Mouse (Mus musculus) kidney, embryonic 15.5 days (tissue): Measurements from ENCODE around the gene Zfp954. TPM values are rescaled to one million over a fixed set of nuclear protein-coding genes. Genes with fewer than 3 reads are reported as not detected.
A peak's percentile ranks its signal among the peaks of the same experiment; 100 is the strongest.
"Not testable (repeated sequence)": the region's sequence is repeated elsewhere in the genome, so short reads cannot be mapped to it uniquely, and the experiment has no call there.

Experiments used
- ATAC-seq: fragments of 200-750 bp; cut with Nextera tagmentation; replicated peaks from 2 replicates; pipeline ENCODE4 v1.8.0; 2017; ENCODE audit warnings: moderate TSS enrichment; ENCODE audit not compliant: low FRiP score
- H3K27ac ChIP-seq: fragments of 300-500 bp; sonication (generic); 2 replicates; pipeline ENCODE4 v1.5.1; 2015; ENCODE audit warnings: mild to moderate bottlenecking, inconsistent platforms
- H3K27me3 ChIP-seq: fragments of 300-500 bp; sonication (generic); 2 replicates; pipeline ENCODE4 v1.6.1; 2015; ENCODE audit warnings: inconsistent platforms
- H3K36me3 ChIP-seq: fragments of 300-500 bp; sonication (generic); 2 replicates; pipeline ENCODE4 v1.6.1; 2015; ENCODE audit warnings: inconsistent platforms
- H3K4me1 ChIP-seq: fragments of 300-500 bp; sonication (generic); 2 replicates; pipeline ENCODE4 v1.6.1; 2015; ENCODE audit warnings: inconsistent platforms
- H3K4me2 ChIP-seq: fragments of 300-500 bp; sonication (generic); 2 replicates; pipeline ENCODE4 v1.6.1; 2015; ENCODE audit warnings: moderate library complexity, mild to moderate bottlenecking, inconsistent platforms
- H3K4me3 ChIP-seq: fragments of 300-500 bp; sonication (generic); replicated peaks from 2 replicates; pipeline ENCODE4 v1.5.1; 2015; ENCODE audit warnings: mild to moderate bottlenecking, inconsistent platforms
- H3K9ac ChIP-seq: fragments of 300-500 bp; sonication (generic); 2 replicates; pipeline ENCODE4 v1.6.1; 2015; ENCODE audit warnings: mild to moderate bottlenecking, inconsistent platforms
- H3K9me3 ChIP-seq: fragments of 300-500 bp; sonication (generic); replicated peaks from 2 replicates; pipeline ENCODE4 v1.6.1; 2016; ENCODE audit warnings: inconsistent platforms
- WGBS: fragments of 180-500 bp; shearing (Covaris S2); methylation state at CpG from one replicate; pipeline ENCODE4 v1.1.7; 2015; ENCODE audit warnings: mixed read lengths; 5-methylcytosine and 5-hydroxymethylcytosine counted together
- polyA plus RNA-seq: library from polyadenylated mRNA; unstranded; fragments of >200 nt; fragmentation: Nextera tagmentation; extraction: Ambion mirVana; gene quantifications from 2 replicates; pipeline ENCODE4 v1.2.1, GENCODE M21; 2015

Gene Zfp954
- polyA plus RNA-seq, result 12.0 and 12.6 TPM in 2 replicates

DNA sequence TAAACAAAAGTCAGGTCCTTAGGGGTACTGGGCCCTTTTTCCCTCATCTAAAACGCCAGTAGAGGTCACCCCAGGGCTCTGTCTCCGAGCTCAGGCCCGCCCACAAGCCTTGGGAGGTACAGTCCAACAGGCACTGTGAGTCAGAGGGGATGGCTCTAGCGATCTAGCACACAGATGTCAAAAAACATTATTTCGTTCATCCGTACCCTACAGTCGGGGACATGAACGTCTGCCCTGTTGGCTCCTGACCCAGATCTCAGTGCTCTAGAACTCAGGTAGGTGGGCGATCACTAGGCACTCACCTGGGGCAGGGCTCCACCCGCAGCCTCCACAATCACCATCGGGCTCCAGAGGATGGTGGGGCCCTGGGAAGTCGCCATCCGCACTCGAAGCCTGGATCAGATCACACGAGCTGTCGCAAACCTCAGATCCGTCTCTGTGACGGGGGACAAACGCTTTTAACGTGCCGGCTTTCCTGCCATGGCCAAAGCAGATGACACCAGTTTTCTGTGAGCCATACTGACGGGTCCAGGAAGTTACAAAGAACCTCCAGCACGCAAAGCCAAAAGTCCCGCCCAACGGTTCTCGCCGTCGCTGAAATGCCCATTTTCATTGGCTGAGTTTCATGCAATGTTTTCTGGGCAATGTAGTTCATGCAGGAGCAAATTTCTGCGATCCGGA lies at the start of gene Zfp954:
Gene Zfp954, minus strand, starts transcription at position 568 of the 681 bp plus-strand sequence.
- H3K36me3 ChIP-seq, result peaks cover 31% of the 10 kb centered on the region
- ATAC-seq, result peak; percentile 97
- H3K4me1 ChIP-seq, result peaks cover 10% of the 10 kb centered on the region; the same call in 1 of the 2 replicates
- peak within 1 kb of the TSS; percentile 68 for H3K4me2 ChIP-seq
- peak within 1 kb of the TSS; percentile 71 for H3K27ac ChIP-seq
- under 1% methylated on average over 30 of the region's 30 CpGs for WGBS
- no peaks in the 10 kb centered on the region for H3K27me3 ChIP-seq
- H3K4me3 ChIP-seq, result peak within 1 kb of the TSS; percentile 69
- H3K9ac ChIP-seq, result peak within 1 kb of the TSS; percentile 69
- no peaks in the 10 kb centered on the region for H3K9me3 ChIP-seq

- no peak overlapping the region for H3K9ac ChIP-seq
Measured at GRCm38 (mm10) chr7:7145991-7146608, 24.8 kb upstream of the Zfp954 start.

GRCm38 (mm10) chr7:7144215-7144614 lies 22.9 kb upstream of the Zfp954 start:
- Histone ChIP-seq H3K9ac (no peak overlapping the region), H3K4me3 (no peak overlapping the region), H3K4me2 (no peak overlapping the region), H3K9me3 (no peaks in the 10 kb centered on the region), H3K27me3 (no peaks in the 10 kb centered on the region), H3K4me1 (no peaks in the 10 kb centered on the region), H3K27ac (no peak overlapping the region), H3K36me3 (no peaks in the 10 kb centered on the region)
- WGBS, result 81% methylated on average over 1 of the region's 1 CpGs
- no peak for ATAC-seq

More at GRCm38 (mm10) chr7:7145991-7146608, 24.8 kb upstream of the Zfp954 start:
- H3K27ac ChIP-seq, result no peak overlapping the region
- no peak overlapping the region for H3K4me3 ChIP-seq
- no peaks in the 10 kb centered on the region for H3K27me3 ChIP-seq
- 92% methylated on average over 15 of the region's 15 CpGs for WGBS
- no peaks in the 10 kb centered on the region for H3K9me3 ChIP-seq
- no peak for ATAC-seq
- no peak overlapping the region for H3K4me2 ChIP-seq
- no peaks in the 10 kb centered on the region for H3K4me1 ChIP-seq
- H3K36me3 ChIP-seq, result no peaks in the 10 kb centered on the region

DNA sequence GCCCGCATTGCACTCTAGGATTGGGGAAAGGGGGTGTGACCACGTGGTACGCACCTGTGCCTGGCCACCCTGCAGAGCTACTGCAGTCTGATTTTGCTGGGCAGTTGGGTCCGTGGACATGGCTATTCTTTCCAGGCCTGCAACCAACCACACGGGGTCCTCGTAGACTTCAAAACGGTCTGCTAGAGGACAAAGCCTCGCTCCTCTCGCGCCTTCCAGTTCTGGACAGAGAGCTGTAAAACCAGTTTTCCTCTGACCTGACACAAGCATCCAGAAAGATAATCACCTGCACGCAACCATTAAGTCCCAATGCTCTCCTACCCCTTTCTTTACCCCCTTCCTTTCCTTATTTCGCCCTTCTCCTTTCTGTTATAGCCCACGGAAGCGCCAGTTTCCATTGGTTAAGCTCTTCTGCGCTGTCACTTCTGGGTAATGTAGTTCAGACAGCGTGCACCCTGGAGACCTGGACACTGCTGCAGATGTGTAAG lies 15.1 kb upstream of the Zfp954 start, which contains the start of gene Zfp773:
Gene Zfp773, minus strand, starts transcription at position 377 of the 488 bp plus-strand sequence.
- Histone ChIP-seq H3K4me2 (peak within 1 kb of the TSS; percentile 57), H3K27me3 (no peaks in the 10 kb centered on the region), H3K36me3 (no peaks in the 10 kb centered on the region), H3K9ac (peak within 1 kb of the TSS; percentile 44), H3K4me1 (no peaks in the 10 kb centered on the region), H3K9me3 (no peaks in the 10 kb centered on the region), H3K4me3 (peak within 1 kb of the TSS; percentile 53), H3K27ac (no peak within 1 kb of the TSS)
- WGBS, result 5% methylated on average over 16 of the region's 16 CpGs
- peak; percentile 99 for ATAC-seq

- Histone ChIP-seq H3K9ac (no peak overlapping the region), H3K27ac (no peak overlapping the region), H3K36me3 (no peaks in the 10 kb centered on the region), H3K4me3 (no peak overlapping the region), H3K9me3 (no peaks in the 10 kb centered on the region), H3K4me2 (no peak overlapping the region), H3K4me1 (no peaks in the 10 kb centered on the region), H3K27me3 (no peaks in the 10 kb centered on the region)
- no peak for ATAC-seq
- 86% methylated on average over 8 of the region's 8 CpGs for WGBS
Measured at GRCm38 (mm10) chr7:7132751-7133150, 11.5 kb upstream of the Zfp954 start.

GRCm38 (mm10) chr7:7130491-7131124 lies 9.3 kb upstream of the Zfp954 start:
- H3K9me3 ChIP-seq, H3K4me2 ChIP-seq, H3K4me3 ChIP-seq, H3K27ac ChIP-seq, H3K36me3 ChIP-seq, ATAC-seq, H3K9ac ChIP-seq, H3K4me1 ChIP-seq, H3K27me3 ChIP-seq: not testable (repeated sequence)
- WGBS, result 94% methylated on average over 15 of the region's 15 CpGs

DNA sequence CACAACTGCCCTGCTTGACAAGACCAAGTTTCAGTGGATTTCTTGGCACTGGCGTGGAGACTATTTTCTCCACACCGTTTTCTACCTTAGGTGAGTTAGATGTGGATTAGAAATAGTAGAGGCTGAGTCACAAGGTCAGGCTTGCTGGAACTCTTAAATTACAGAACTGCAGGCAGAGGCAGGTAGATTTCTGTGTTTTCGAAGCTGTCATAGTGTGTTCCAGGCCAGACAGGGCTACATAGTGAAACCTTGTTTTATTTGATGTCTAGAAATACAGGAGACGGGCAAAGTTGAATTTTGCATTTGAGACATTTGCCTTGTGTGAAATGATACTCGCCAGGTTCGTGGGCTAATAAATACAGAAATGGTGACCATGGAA lies 303 bp upstream of the Zfp954 start:
- H3K4me1 ChIP-seq, result peaks cover 10% of the 10 kb centered on the region; the same call in 1 of the 2 replicates
- H3K9me3 ChIP-seq, result no peaks in the 10 kb centered on the region
- H3K4me2 ChIP-seq, result peak overlapping the region; percentile 68
- peak overlapping the region; percentile 69; the same call in 1 of the 2 replicates for H3K9ac ChIP-seq
- no peaks in the 10 kb centered on the region for H3K27me3 ChIP-seq
- WGBS, result 56% methylated on average over 6 of the region's 6 CpGs
- H3K4me3 ChIP-seq, result peak overlapping the region; percentile 69
- peaks cover 25% of the 10 kb centered on the region for H3K36me3 ChIP-seq
- H3K27ac ChIP-seq, result no peak overlapping the region
- no peak for ATAC-seq

DNA sequence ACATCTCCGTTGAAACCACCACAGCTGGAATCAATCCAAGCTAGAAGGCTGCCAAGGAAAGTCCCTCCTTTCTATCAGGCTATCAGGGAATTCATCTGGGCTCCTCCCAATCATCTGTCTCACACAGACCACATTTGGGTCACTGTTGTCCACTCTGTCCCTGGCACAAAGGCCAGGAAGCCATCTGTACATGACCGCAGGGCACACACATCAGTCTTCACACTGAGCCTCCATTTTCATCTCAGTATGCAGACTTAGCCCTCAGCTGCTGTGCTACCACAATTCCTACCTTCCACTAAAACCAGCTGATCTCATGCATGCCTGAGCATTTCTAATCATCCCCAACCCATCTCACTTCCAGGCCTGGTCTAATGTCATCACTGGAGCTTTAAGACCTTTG lies 2.8 kb downstream of the Zfp954 start:
- H3K9me3 ChIP-seq, result no peaks in the 10 kb centered on the region
- H3K9ac ChIP-seq, result no peak overlapping the region
- H3K27ac ChIP-seq, result no peak overlapping the region
- H3K4me3 ChIP-seq, result no peak overlapping the region
- peaks cover 10% of the 10 kb centered on the region; the same call in 1 of the 2 replicates for H3K4me1 ChIP-seq
- 91% methylated on average over 2 of the region's 2 CpGs for WGBS
- no peaks in the 10 kb centered on the region for H3K27me3 ChIP-seq
- no peak for ATAC-seq
- no peak overlapping the region for H3K4me2 ChIP-seq
- H3K36me3 ChIP-seq, result peaks cover 55% of the 10 kb centered on the region

GRCm38 (mm10) chr7:7108501-7108900 lies 12.8 kb downstream of the Zfp954 start:
- ATAC-seq, result no peak
- H3K4me3 ChIP-seq, result no peak overlapping the region
- H3K4me1 ChIP-seq, result no peaks in the 10 kb centered on the region
- H3K4me2 ChIP-seq, result no peak overlapping the region
- H3K9me3 ChIP-seq, result no peaks in the 10 kb centered on the region
- 96% methylated on average over 7 of the region's 7 CpGs for WGBS
- H3K27me3 ChIP-seq, result no peaks in the 10 kb centered on the region
- no peak overlapping the region for H3K27ac ChIP-seq
- peaks cover 5% of the 10 kb centered on the region; the same call in 1 of the 2 replicates for H3K36me3 ChIP-seq
- H3K9ac ChIP-seq, result no peak overlapping the region

Other genes starting within 250 kb of the Zfp954 start
- 0.17 TPM in 1 of 2 replicates, not detected in the other for gene Aurkc, start 126.2 kb downstream of the Zfp954 start, polyA plus RNA-seq
- gene Zfp773, start 15.3 kb upstream of the Zfp954 start, polyA plus RNA-seq, result 1.6 and 2.0 TPM in 2 replicates
- 1.7 and 1.9 TPM in 2 replicates for gene Zfp418, start 49.8 kb upstream of the Zfp954 start, polyA plus RNA-seq
- 7.3 and 7.5 TPM in 2 replicates for gene Zfp772, start 88.5 kb upstream of the Zfp954 start, polyA plus RNA-seq
- gene Vmn2r29, start 125.8 kb upstream of the Zfp954 start, polyA plus RNA-seq, result 0.22 and 1.9 TPM in 2 replicates
- 3.1 and 5.1 TPM in 2 replicates for gene Gm45844, start 156.8 kb upstream of the Zfp954 start, polyA plus RNA-seq
- 44.6 and 46.6 TPM in 2 replicates for gene Clcn4, start 179.4 kb upstream of the Zfp954 start, polyA plus RNA-seq
- gene Vmn2r30, start 216.1 kb upstream of the Zfp954 start, polyA plus RNA-seq, result not detected in 2 replicates